Mouse (Mus musculus): ENCODE measurements at regions not wholly inside any gene's neighbourhood (a gene's known extent, or its start where the extent isn't known, plus 50 kb on each side); places are given as distances from the start of the nearest gene placed in this dataset.
A peak's percentile ranks its signal among the peaks of the same experiment; 100 is the strongest.

DNA sequence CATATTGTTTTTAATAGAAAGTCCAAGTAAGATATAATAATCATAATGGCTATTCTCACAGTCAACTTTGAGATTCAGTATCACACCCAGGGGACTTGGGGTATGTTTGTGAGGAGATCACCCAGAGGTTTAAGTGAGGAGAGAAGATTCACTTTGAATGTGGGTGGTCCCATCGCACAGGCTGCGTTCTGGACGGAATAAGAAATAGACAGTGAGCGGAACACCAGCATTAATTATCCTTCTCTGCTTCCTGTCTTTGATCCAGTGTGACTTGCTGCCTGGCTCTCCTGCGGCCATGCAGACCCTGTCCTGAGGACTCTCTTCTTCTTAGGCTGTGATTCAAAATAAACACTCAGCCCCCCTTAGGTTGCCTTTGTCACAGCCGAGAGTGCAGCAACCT, 60.6 kb upstream of the Kras start:
- H3K4me1 ChIP-seq (replicated peaks; ENCODE audit: control insufficient read depth, insufficient read depth, low read length): no peaks in the 10 kb centered on the region
- 41% methylated on average over 6 of the region's 6 CpGs for WGBS
- H3K27me3 ChIP-seq (ENCODE audit: control insufficient read depth, insufficient read depth, low read length): no peaks in the 10 kb centered on the region
- no peak overlapping the region for H3K4me3 ChIP-seq (replicated peaks; ENCODE audit: low read length)
- no peak for DNase-seq (ENCODE audit: low spot score)
- H3K9me3 ChIP-seq (ENCODE audit: control insufficient read depth, low read length): no peaks in the 10 kb centered on the region
- H3K27ac ChIP-seq: no peak overlapping the region
- no peak overlapping the region for H3K4me2 ChIP-seq (replicated peaks)
- ATAC-seq (ENCODE audit: low FRiP score): no peak
- no peak overlapping the region for H3K9ac ChIP-seq
- no peaks in the 10 kb centered on the region for H3K36me3 ChIP-seq (replicated peaks; ENCODE audit: control insufficient read depth, insufficient read depth)

- no peak overlapping the region for H3K9ac ChIP-seq
- no peak for ATAC-seq (ENCODE audit: low FRiP score)
- WGBS: 88% methylated on average over 3 of the region's 3 CpGs
Observed at GRCm38 (mm10) chr6:145309025-145309424, 59.0 kb upstream of the Kras start.

DNA sequence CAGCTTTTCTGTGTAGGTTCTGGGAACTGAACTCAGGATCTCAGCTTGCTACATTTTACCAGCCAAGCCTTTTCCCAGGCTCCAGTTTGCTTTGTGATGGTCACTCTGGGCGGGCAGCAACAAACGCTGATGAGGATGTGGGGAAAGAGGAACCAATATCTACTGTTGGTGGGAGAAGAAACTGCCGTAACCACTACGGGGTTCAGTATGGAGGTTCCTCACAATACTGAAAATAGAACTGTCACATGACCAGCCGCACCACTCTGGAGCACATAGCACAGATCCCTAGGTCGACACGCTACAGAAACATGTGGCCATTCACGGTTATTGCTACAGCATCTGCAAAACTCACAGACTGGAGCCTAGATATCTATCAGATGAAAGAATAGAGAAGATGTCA, 57.2 kb upstream of the Kras start:
- no peak for ATAC-seq (ENCODE audit: low FRiP score)

More at GRCm38 (mm10) chr6:145309025-145309424, 59.0 kb upstream of the Kras start:
- DNase-seq (ENCODE audit: low spot score): no peak
- Histone ChIP-seq H3K27me3 (ENCODE audit: control insufficient read depth, insufficient read depth, low read length) (no peaks in the 10 kb centered on the region), H3K4me1 (replicated peaks; ENCODE audit: control insufficient read depth, insufficient read depth, low read length) (no peaks in the 10 kb centered on the region), H3K4me2 (replicated peaks) (no peak overlapping the region), H3K36me3 (replicated peaks; ENCODE audit: control insufficient read depth, insufficient read depth) (no peaks in the 10 kb centered on the region), H3K4me3 (replicated peaks; ENCODE audit: low read length) (no peak overlapping the region), H3K27ac (no peak overlapping the region), H3K9me3 (ENCODE audit: control insufficient read depth, low read length) (no peaks in the 10 kb centered on the region)

DNA sequence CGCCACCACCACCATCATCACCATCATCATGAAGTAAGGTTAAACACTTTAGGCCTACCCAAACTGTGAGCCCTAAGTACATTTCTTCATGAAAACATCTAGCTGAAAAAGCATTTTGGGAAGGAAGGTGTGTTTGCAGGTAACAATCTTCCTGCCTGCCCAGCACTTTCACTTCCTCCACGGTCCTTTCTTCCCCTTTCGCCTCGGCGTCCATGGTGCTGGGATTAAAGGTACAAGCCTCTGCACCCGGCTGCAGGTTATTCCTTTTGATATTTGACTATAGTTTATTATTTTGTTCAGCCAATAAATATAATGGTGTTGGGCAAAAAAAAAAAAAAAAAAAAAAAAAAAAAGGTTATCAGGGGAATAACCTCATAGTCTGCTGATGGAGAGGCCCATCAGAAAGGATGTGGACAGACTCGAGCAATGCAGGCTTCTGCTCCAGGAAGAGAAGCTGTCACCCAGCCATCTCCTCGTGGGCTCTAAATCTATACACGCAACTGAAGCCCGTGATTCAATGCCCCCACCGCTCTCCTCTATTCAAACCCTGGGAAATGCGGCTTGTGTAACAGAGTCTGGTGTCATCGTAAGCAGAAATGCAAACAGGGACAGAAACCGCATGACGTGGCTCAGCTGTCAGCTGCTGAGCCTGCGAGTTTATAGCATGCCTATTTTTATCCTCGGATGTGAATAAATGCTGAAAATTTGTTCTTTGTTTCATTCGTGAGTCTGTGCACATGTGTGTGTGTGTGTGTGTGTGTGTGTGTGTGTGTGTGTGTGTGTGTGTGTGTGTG, 56.5 kb upstream of the Kras start:
- Histone ChIP-seq H3K36me3 (replicated peaks; ENCODE audit: control insufficient read depth, insufficient read depth) (no peaks in the 10 kb centered on the region), H3K4me1 (replicated peaks; ENCODE audit: control insufficient read depth, insufficient read depth, low read length) (no peaks in the 10 kb centered on the region), H3K9ac (no peak overlapping the region), H3K4me3 (replicated peaks; ENCODE audit: low read length) (no peak overlapping the region), H3K27ac (no peak overlapping the region), H3K27me3 (ENCODE audit: control insufficient read depth, insufficient read depth, low read length) (no peaks in the 10 kb centered on the region), H3K4me2 (replicated peaks) (no peak overlapping the region), H3K9me3 (ENCODE audit: control insufficient read depth, low read length) (no peaks in the 10 kb centered on the region)
- DNase-seq (ENCODE audit: low spot score): no peak
- 77% methylated on average over 18 of the region's 18 CpGs for WGBS
- no peak for ATAC-seq (ENCODE audit: low FRiP score)

More for the DNA sequence above, 57.2 kb upstream of the Kras start:
- Histone ChIP-seq H3K4me3 (replicated peaks; ENCODE audit: low read length) (no peak overlapping the region), H3K9ac (no peak overlapping the region), H3K9me3 (ENCODE audit: control insufficient read depth, low read length) (no peaks in the 10 kb centered on the region), H3K36me3 (replicated peaks; ENCODE audit: control insufficient read depth, insufficient read depth) (no peaks in the 10 kb centered on the region), H3K27ac (no peak overlapping the region), H3K27me3 (ENCODE audit: control insufficient read depth, insufficient read depth, low read length) (no peaks in the 10 kb centered on the region), H3K4me2 (replicated peaks) (no peak overlapping the region), H3K4me1 (replicated peaks; ENCODE audit: control insufficient read depth, insufficient read depth, low read length) (no peaks in the 10 kb centered on the region)
- WGBS: 97% methylated on average over 8 of the region's 8 CpGs
- DNase-seq (ENCODE audit: low spot score): no peak

- WGBS: 98% methylated on average over 5 of the region's 5 CpGs
- no peaks in the 10 kb centered on the region for H3K36me3 ChIP-seq (replicated peaks; ENCODE audit: control insufficient read depth, insufficient read depth)
- no peak for DNase-seq (ENCODE audit: low spot score)
Observed at GRCm38 (mm10) chr6:145305669-145306068, 55.6 kb upstream of the Kras start.

GRCm38 (mm10) chr6:145303641-145304070, 53.6 kb upstream of the Kras start:
- Histone ChIP-seq H3K4me1 (replicated peaks; ENCODE audit: control insufficient read depth, insufficient read depth, low read length) (no peaks in the 10 kb centered on the region), H3K36me3 (replicated peaks; ENCODE audit: control insufficient read depth, insufficient read depth) (no peaks in the 10 kb centered on the region), H3K4me2 (replicated peaks) (peak overlapping the region; percentile 42), H3K9me3 (ENCODE audit: control insufficient read depth, low read length) (no peaks in the 10 kb centered on the region), H3K9ac (peak overlapping the region; percentile 36; the same call in 1 of the 2 replicates), H3K27me3 (ENCODE audit: control insufficient read depth, insufficient read depth, low read length) (no peaks in the 10 kb centered on the region), H3K27ac (peak overlapping the region; percentile 11; the same call in 1 of the 2 replicates), H3K4me3 (replicated peaks; ENCODE audit: low read length) (peak overlapping the region; percentile 8; the same call in 1 of the 2 replicates)
- 13% methylated on average over 18 of the region's 18 CpGs for WGBS
- DNase-seq (ENCODE audit: low spot score) (peak; percentile 60), ATAC-seq (ENCODE audit: low FRiP score) (peak; percentile 61)

More at GRCm38 (mm10) chr6:145305669-145306068, 55.6 kb upstream of the Kras start:
- no peaks in the 10 kb centered on the region for H3K4me1 ChIP-seq (replicated peaks; ENCODE audit: control insufficient read depth, insufficient read depth, low read length)
- H3K4me3 ChIP-seq (replicated peaks; ENCODE audit: low read length): no peak overlapping the region
- H3K27me3 ChIP-seq (ENCODE audit: control insufficient read depth, insufficient read depth, low read length): no peaks in the 10 kb centered on the region
- ATAC-seq (ENCODE audit: low FRiP score): no peak
- no peaks in the 10 kb centered on the region for H3K9me3 ChIP-seq (ENCODE audit: control insufficient read depth, low read length)
- H3K4me2 ChIP-seq (replicated peaks): no peak overlapping the region
- H3K27ac ChIP-seq: no peak overlapping the region
- no peak overlapping the region for H3K9ac ChIP-seq

- peak overlapping the region; percentile 11; the same call in 1 of the 2 replicates for H3K27ac ChIP-seq
- no peaks in the 10 kb centered on the region for H3K36me3 ChIP-seq (replicated peaks; ENCODE audit: control insufficient read depth, insufficient read depth)
- H3K4me2 ChIP-seq (replicated peaks): peak overlapping the region; percentile 42
- no peaks in the 10 kb centered on the region for H3K9me3 ChIP-seq (ENCODE audit: control insufficient read depth, low read length)
- DNase-seq (ENCODE audit: low spot score) (no peak), ATAC-seq (ENCODE audit: low FRiP score) (no peak)
- H3K4me1 ChIP-seq (replicated peaks; ENCODE audit: control insufficient read depth, insufficient read depth, low read length): no peaks in the 10 kb centered on the region
- peak overlapping the region; percentile 36; the same call in 1 of the 2 replicates for H3K9ac ChIP-seq
- H3K4me3 ChIP-seq (replicated peaks; ENCODE audit: low read length): peak overlapping the region; percentile 8; the same call in 1 of the 2 replicates
- 61% methylated on average over 22 of the region's 22 CpGs for WGBS
- no peaks in the 10 kb centered on the region for H3K27me3 ChIP-seq (ENCODE audit: control insufficient read depth, insufficient read depth, low read length)
Observed at GRCm38 (mm10) chr6:145302907-145303640, 53.0 kb upstream of the Kras start.

DNA sequence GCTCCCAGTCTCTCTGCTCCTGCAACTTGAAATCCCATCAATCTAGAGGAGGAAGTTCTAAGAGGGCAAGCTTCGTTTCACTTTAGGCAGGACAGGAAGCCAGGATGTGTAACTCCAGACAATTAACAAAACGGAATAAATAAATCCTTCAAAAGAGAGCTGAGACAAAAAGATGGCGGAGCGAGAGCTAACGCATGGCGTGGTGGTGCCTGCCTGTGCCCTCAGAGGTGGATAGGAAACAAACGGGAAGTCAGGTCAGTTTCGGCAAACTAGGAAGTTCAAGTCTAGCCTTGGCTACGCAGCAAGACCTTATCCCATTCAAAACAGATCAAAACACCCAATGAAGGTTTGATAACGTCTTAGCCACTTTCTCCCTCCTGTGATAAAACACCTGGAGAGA, 52.1 kb upstream of the Kras start:
- ATAC-seq (ENCODE audit: low FRiP score) (no peak), DNase-seq (ENCODE audit: low spot score) (no peak)
- no peaks in the 10 kb centered on the region for H3K27me3 ChIP-seq (ENCODE audit: control insufficient read depth, insufficient read depth, low read length)
- no peak overlapping the region for H3K9ac ChIP-seq
- H3K4me2 ChIP-seq (replicated peaks): no peak overlapping the region
- H3K36me3 ChIP-seq (replicated peaks; ENCODE audit: control insufficient read depth, insufficient read depth): no peaks in the 10 kb centered on the region
- WGBS: 95% methylated on average over 10 of the region's 10 CpGs
- no peaks in the 10 kb centered on the region for H3K4me1 ChIP-seq (replicated peaks; ENCODE audit: control insufficient read depth, insufficient read depth, low read length)
- H3K4me3 ChIP-seq (replicated peaks; ENCODE audit: low read length): no peak overlapping the region
- H3K27ac ChIP-seq: no peak overlapping the region
- H3K9me3 ChIP-seq (ENCODE audit: control insufficient read depth, low read length): no peaks in the 10 kb centered on the region

GRCm38 (mm10) chr6:145300266-145300858, 50.3 kb upstream of the Kras start:
- WGBS: 52% methylated on average over 6 of the region's 6 CpGs
- H3K27me3 ChIP-seq (ENCODE audit: control insufficient read depth, insufficient read depth, low read length): no peaks in the 10 kb centered on the region

More at GRCm38 (mm10) chr6:145300266-145300858, 50.3 kb upstream of the Kras start:
- H3K9me3 ChIP-seq (ENCODE audit: control insufficient read depth, low read length): no peaks in the 10 kb centered on the region
- H3K4me2 ChIP-seq (replicated peaks): no peak overlapping the region
- peak; percentile 41 for DNase-seq (ENCODE audit: low spot score)
- peak; percentile 56; the same call in 1 of the 2 replicates for ATAC-seq (ENCODE audit: low FRiP score)
- H3K4me3 ChIP-seq (replicated peaks; ENCODE audit: low read length): no peak overlapping the region
- no peaks in the 10 kb centered on the region for H3K36me3 ChIP-seq (replicated peaks; ENCODE audit: control insufficient read depth, insufficient read depth)
- no peak overlapping the region for H3K9ac ChIP-seq
- H3K4me1 ChIP-seq (replicated peaks; ENCODE audit: control insufficient read depth, insufficient read depth, low read length): no peaks in the 10 kb centered on the region
- no peak overlapping the region for H3K27ac ChIP-seq
